ENCODE assay signal across 8 mouse cellular contexts in genomic region chr5:20701483-20702421, GRCm38 (mm10).
DNase-seq lines count a peak whose midpoint lies in the region; ATAC-seq and TF ChIP-seq lines count a peak whose summit lies in the region.

No protein-coding gene starts in this region.

- no peaks in the 10 kb centered on the region for H3K27me3 ChIP-seq in hindbrain, postnatal 0 days (ENCODE audit: insufficient read depth, low read length)

- H3K4me2 ChIP-seq in hindbrain, postnatal 0 days (ENCODE audit: low read depth, low read length) = peak overlapping the region; percentile 86

- peak overlapping the region; percentile 89 for H3K4me3 ChIP-seq in gastrocnemius, adult 2 months
- H3K4me3 ChIP-seq in hindbrain, postnatal 0 days (ENCODE audit: low read length) = peak overlapping the region; percentile 67
- H3K4me3 ChIP-seq in left cerebral cortex, adult 2 months = peak overlapping the region; percentile 61
- H3K4me3 ChIP-seq in macrophage (ENCODE audit: inconsistent target) = peak overlapping the region; percentile 20; the same call in 1 of the 2 replicates

- ATAC-seq in hindbrain, postnatal 0 days = peak; percentile 94

- TF ChIP-seq CTCF in gastrocnemius, adult 2 months (IDR thresholded peaks at IDR 0.05) = peak; percentile 76
- peak; percentile 81 for TF ChIP-seq CTCF in hindbrain, postnatal 0 days (IDR thresholded peaks at IDR 0.05; ENCODE audit: low read depth)
- peak; percentile 73 for TF ChIP-seq CTCF in left cerebral cortex, adult 2 months (IDR thresholded peaks at IDR 0.05)

- peak overlapping the region; percentile 84 for H3K9ac ChIP-seq in hindbrain, postnatal 0 days (replicated peaks; ENCODE audit: low read length)

- no peaks in the 10 kb centered on the region for H3K79me2 ChIP-seq in macrophage (ENCODE audit: inconsistent target)

- DNase-seq in WW6 (ENCODE audit: low read depth, low spot score) = peak; percentile 79
- peak; percentile 82 to 89 for DNase-seq in cerebellum, postnatal 36 days
- DNase-seq in gastrocnemius, adult 2 months = peak; percentile 92
- peak; percentile 94 for DNase-seq in hindbrain, postnatal 0 days (ENCODE audit: low spot score)
- DNase-seq in left cerebral cortex, adult 2 months (ENCODE audit: extremely low spot score in 1 of 2, low spot score in 2 of 2) = peak; percentile 85 to 88
- DNase-seq in retina, postnatal 7 days (ENCODE audit: low read depth, low spot score) = peak; percentile 72
- DNase-seq in urinary bladder, adult 18-20 months (ENCODE audit: low spot score in 2 of 2) = peak; percentile 83 to 87

- peaks cover 3% of the 10 kb centered on the region; the same call in 1 of the 2 replicates for H3K4me1 ChIP-seq in hindbrain, postnatal 0 days (ENCODE audit: insufficient read depth, low read length)

- WGBS in hindbrain, postnatal 0 days = under 1% methylated on average over 52 of the region's 57 CpGs
- 1% methylated on average over 51 of the region's 57 CpGs for WGBS in macrophage (ENCODE audit: missing documents)

- H3K36me3 ChIP-seq in hindbrain, postnatal 0 days (ENCODE audit: insufficient read depth, low read length) = no peaks in the 10 kb centered on the region
- no peaks in the 10 kb centered on the region for H3K36me3 ChIP-seq in macrophage (ENCODE audit: inconsistent target)

- intact Hi-C loops in gastrocnemius, adult 2 months (cut with DNase I) = loop anchor here (2.0 to 10.0 kb wide), 3 partner anchors 66 to 1179 kb away; no protein-coding TSS in a partner anchor
- intact Hi-C loops in left cerebral cortex, adult 2 months (cut with DNase I) = loop anchor here (2.0 to 10.0 kb wide), 4 partner anchors 134 to 1179 kb away; no protein-coding TSS in a partner anchor

- peak overlapping the region; percentile 89 for H3K27ac ChIP-seq in gastrocnemius, adult 2 months
- H3K27ac ChIP-seq in hindbrain, postnatal 0 days = peak overlapping the region; percentile 97
- peak overlapping the region; percentile 95 for H3K27ac ChIP-seq in left cerebral cortex, adult 2 months
- peak overlapping the region; percentile 54 for H3K27ac ChIP-seq in macrophage

- no peaks in the 10 kb centered on the region for H3K9me3 ChIP-seq in hindbrain, postnatal 0 days (ENCODE audit: low read length)

Comparison
In these comparisons a context has a peak if more than half of its experiments do, and no peak if none do; other contexts are left out.
1. Peak in every context shown above with its lines: DNase-seq, ATAC-seq, H3K4me3 ChIP-seq and H3K27ac ChIP-seq.
2. H3K4me3 ChIP-seq: peak in every context shown above with its lines; median percentile 89 in gastrocnemius, adult 2 months; 67 in hindbrain, postnatal 0 days; 61 in left cerebral cortex, adult 2 months; 20 in macrophage.